Mouse (Mus musculus): ENCODE results near the gene Dcaf8.
A peak's percentile ranks its signal among the peaks of the same experiment; 100 is the strongest.

Gene Dcaf8

GRCm38 (mm10) chr1:172198316-172198715 lies 50.4 kb downstream of the Dcaf8 start:
- DNase-seq = no peak

DNA sequence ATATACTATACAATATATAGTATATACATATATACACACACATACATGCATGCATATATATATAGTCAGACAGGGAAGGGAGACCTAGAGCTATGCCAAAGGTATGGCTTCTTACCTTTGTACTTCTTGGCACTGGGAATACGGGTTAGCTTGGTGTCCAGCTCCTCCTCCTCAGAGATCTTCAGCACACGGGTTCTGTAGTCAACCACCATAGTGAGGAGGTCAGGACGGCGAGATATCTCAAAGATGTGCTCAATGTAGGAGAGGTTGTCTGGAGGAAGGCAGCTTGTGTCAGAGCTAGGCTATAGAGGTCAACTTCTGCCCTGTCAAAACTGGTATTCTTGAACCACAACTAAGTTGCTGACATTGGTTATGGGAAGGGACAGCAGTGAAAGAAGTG lies 51.1 kb downstream of the Dcaf8 start:
- no peak for DNase-seq

DNA sequence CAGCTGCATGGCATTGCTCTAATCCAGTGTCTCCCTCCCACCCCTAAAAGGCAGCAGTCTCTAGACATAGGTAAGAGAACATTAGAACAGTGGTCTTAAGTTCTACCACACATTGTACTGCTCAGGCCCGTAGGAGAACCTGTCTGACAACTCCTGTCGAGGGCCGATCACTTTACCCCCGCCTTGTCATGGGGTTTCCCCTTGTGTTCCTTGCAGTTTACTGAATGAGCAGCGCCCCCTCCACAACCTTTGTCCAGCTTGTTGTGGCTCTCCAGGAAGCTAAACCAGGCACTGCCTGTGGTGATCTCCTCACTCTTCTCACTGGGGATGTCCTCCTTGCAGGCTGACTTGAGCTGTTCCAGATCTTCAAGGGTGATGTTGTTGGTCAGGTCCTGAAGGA lies 52.3 kb downstream of the Dcaf8 start:
- DNase-seq = no peak

DNA sequence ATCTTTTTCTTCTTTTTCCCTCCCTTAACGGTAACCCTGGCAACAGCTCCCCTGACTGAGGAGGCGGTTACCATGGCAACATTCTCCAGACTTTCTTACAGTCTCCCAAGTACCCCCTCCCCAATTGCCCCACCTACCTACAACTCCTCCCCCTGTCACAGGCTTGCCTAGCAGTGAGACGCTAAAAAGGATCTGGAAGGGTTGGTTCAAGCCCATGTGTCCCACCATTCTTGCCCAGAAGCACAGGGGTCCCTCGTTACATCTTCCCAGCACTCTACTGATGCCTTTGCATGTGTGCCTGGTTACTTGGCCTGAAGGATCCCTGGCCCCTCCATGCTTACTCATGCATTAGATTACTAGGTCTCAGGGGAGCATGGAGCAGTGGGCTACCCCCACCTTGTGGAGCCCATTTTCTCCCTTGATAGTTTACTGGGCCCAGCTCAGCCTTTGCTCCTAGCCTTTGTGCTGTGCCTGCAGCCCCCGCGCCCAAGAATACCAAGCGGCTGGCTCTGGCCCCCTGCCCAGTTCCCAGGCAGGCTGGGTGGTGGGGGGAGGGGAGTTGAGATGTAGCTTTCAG lies 53.1 kb downstream of the Dcaf8 start:
- peak; percentile 52 for DNase-seq

- peak; percentile 56 for DNase-seq
These were observed 54.3 kb downstream of the Dcaf8 start for GRCm38 (mm10) chr1:172201967-172202880.

GRCm38 (mm10) chr1:172202894-172203522 lies 55.1 kb downstream of the Dcaf8 start:
- peak; percentile 34 for DNase-seq

GRCm38 (mm10) chr1:172203566-172203965 lies 55.7 kb downstream of the Dcaf8 start:
- peak; percentile 53 for DNase-seq

GRCm38 (mm10) chr1:172204033-172204813 lies 56.3 kb downstream of the Dcaf8 start:
- peak; percentile 40 for DNase-seq

- no peak for DNase-seq
These were observed 57.2 kb downstream of the Dcaf8 start for GRCm38 (mm10) chr1:172204814-172205740.

DNA sequence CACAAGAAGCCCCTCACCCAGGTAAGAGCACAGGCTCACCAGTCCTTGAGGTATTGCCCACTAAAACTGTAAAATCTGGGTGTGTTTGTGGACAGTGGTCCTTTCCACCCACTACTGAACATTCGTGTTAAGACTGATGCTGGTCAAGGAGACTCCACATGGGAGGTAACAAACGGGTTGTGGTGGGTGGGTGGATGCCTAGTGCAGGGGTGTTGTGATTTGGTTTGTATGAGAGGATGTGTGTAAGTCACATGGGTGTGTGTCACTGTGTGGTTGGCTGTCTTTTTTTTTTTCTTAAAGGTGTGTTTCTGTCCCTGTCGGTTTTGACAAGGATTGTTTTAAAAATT lies 57.8 kb downstream of the Dcaf8 start:
- DNase-seq = no peak

DNA sequence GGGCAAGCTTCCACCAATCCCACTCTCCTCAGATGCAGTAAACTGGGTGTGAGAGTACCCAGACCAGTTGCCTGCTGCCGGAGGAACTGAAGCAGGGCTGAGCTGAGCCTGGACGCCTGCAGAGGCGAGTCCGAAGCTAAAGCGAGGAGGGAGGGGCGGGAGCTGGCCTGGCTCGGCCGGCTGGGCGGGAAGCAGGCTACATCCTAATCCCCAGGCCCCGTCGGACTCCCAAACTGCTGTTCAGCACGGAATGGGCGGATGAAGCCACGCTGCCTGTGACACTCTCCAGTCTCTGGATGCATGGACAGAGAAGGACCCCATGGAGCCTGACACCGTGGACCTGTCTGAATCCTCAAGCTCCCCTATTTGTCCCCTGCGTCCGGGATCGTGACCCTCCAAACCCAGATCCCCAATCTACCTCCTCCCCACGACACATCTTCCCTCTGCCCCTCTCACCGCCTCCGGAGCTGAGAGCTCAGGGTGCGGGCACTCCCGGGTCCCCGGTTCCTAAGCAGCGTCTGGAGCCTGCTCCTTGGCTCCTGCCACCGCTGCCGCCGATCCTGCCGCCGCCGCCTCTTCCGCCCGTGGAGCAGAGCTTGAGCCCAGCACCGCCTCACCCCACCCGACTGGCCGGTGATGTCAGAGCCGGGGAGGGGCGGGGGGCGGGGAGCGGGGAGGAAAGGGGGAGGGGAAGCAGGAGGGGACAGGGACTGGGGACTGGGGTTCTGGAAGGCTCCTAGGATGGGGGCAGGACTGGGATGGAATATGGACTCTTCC lies 58.4 kb downstream of the Dcaf8 start, which contains the start of gene Pea15a:
Gene Pea15a, minus strand, starts transcription at position 664 of the 777 bp plus-strand sequence.
- DNase-seq = peak; percentile 91

DNA sequence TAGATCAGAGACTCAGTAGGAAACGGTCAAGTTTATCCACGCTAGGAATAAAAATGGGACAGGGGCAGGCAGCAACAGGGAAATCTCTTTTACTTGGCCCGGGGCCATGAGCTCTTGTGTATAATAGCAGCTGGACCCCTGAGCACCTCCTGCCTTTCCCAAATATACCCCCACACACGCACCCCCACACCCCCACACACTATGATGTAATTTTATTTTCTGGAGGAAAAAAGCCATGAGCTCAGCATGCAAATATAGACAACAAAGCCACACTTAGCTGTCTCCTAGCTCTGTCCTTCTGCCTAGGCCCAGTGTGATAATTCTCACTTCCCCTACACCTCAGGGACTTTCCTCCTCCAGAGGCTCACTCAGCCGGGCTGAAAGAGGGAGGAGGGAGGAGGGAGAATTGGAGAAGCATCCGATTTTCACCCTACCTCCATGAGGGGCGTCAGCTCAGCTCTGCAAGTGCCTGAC lies 59.3 kb downstream of the Dcaf8 start:
- DNase-seq = peak; percentile 45

DNA sequence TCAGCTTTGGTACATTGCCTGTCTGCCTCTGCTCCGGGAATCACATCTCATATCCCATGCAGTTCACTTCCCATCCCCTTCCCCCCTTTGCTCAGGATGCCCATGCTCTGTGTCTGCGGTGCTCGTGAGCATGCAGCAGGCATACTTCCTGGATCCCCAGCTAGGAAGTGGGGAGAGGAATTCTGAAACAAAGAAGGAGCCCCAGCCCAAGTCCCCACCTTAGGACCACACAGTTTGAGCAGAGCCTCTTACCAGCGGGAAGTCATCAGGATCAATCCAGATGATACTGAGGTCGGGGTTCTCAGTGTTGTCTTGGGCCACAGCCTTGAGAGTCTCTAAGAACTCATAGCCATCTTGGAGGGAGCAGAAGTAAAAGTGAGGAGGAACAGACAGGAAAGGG lies 64.9 kb downstream of the Dcaf8 start:
- no peak for DNase-seq

- DNase-seq = no peak
These were observed 65.9 kb downstream of the Dcaf8 start for GRCm38 (mm10) chr1:172213771-172214170.

DNA sequence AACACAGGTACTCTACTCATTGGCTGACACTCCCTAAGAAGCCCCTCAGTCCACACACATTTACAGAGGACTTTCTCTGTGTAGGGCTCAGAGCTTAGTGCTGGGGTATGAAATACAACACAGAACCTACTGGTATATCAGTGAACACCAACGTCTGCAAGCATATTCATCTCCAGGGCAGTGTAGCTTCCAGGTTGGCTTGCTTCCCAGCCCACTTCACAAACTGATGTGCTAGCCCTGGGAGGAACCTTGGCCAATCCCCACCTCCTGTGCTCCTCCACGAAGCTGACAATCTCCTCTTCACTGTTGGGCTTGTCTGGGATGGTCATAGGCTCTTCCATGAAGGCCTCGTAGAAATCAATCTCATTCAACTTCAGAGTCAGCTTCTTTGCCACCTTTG lies 66.9 kb downstream of the Dcaf8 start:
- peak; percentile 27 for DNase-seq

DNA sequence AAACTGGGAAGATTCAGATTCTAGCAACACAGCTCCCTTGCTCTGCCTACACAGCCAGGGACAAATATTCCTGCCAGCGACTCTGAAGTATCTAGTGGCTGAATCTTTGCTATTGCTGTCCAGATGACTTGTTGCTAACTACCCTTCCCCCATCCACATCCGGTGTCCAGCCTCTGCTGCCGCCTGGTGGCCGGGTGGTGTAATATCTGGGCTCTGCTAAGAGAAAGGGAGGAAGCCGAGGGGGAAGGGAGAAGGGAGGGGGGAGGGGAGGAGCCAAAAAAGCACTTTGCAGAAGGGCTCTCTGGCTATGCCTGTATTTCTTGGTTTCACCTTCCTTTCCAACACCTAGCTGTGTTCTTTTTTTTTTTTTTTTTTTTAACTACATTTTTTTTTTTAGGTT lies 69.3 kb downstream of the Dcaf8 start:
- peak; percentile 94 for DNase-seq

- no peak for DNase-seq
These were observed 70.5 kb downstream of the Dcaf8 start for GRCm38 (mm10) chr1:172218164-172218910.

GRCm38 (mm10) chr1:172219451-172220406 lies 71.8 kb downstream of the Dcaf8 start, which contains the start of gene Casq1:
Gene Casq1, minus strand, starts transcription at chr1:172219868.
- DNase-seq = no peak

GRCm38 (mm10) chr1:172220414-172220813 lies 72.5 kb downstream of the Dcaf8 start:
- DNase-seq = peak; percentile 88

Measured in kidney, postnatal 14 days (tissue).